Mouse (Mus musculus) induced T-regulatory cell, adult 2 months (primary cell): ENCODE results near the gene Rasgrf1.

ENCODE experiments used
- DNase-seq: peaks from one replicate; pipeline ENCODE4 v3.0.0-alpha.2; 2012; ENCODE audit warnings: low read depth

Rasgrf1 gene

GRCm38 (mm10) chr9:89909131-89910010, at the start of gene Rasgrf1:
Gene Rasgrf1 (plus strand): TSS chr9:89909908.
- DNase-seq: peak; percentile 14

GRCm38 (mm10) chr9:89860145-89860544, 49.6 kb upstream of the Rasgrf1 start:
- no peak for DNase-seq

- no peak for DNase-seq
These were observed 49.1 kb upstream of the Rasgrf1 start for GRCm38 (mm10) chr9:89860584-89860983.

GRCm38 (mm10) chr9:89867141-89867540, 42.6 kb upstream of the Rasgrf1 start:
- no peak for DNase-seq

- no peak for DNase-seq
These were observed 41.5 kb upstream of the Rasgrf1 start for GRCm38 (mm10) chr9:89868093-89868729.

GRCm38 (mm10) chr9:89869594-89869993, 40.1 kb upstream of the Rasgrf1 start:
- no peak for DNase-seq

- DNase-seq: no peak
These were observed 39.1 kb upstream of the Rasgrf1 start for GRCm38 (mm10) chr9:89870531-89871150.

GRCm38 (mm10) chr9:89872137-89872536, 37.6 kb upstream of the Rasgrf1 start:
- peak; percentile 70 for DNase-seq

GRCm38 (mm10) chr9:89874434-89874833, 35.3 kb upstream of the Rasgrf1 start:
- peak; percentile 60 for DNase-seq

- no peak for DNase-seq
These were observed 34.2 kb upstream of the Rasgrf1 start for GRCm38 (mm10) chr9:89875551-89875950.

GRCm38 (mm10) chr9:89878471-89879020, 31.2 kb upstream of the Rasgrf1 start:
- DNase-seq: no peak

GRCm38 (mm10) chr9:89879574-89879973, 30.1 kb upstream of the Rasgrf1 start:
- no peak for DNase-seq

- no peak for DNase-seq
These were observed 28.2 kb upstream of the Rasgrf1 start for GRCm38 (mm10) chr9:89881552-89881951.

GRCm38 (mm10) chr9:89882583-89882982, 27.1 kb upstream of the Rasgrf1 start:
- no peak for DNase-seq

GRCm38 (mm10) chr9:89885701-89886218, 23.9 kb upstream of the Rasgrf1 start:
- no peak for DNase-seq

GRCm38 (mm10) chr9:89891534-89892293, 18.0 kb upstream of the Rasgrf1 start:
- DNase-seq: no peak

GRCm38 (mm10) chr9:89892540-89893188, 17.0 kb upstream of the Rasgrf1 start:
- DNase-seq: no peak

GRCm38 (mm10) chr9:89900111-89900824, 9.4 kb upstream of the Rasgrf1 start:
- no peak for DNase-seq

- DNase-seq: no peak
These were observed 8.5 kb upstream of the Rasgrf1 start for GRCm38 (mm10) chr9:89901184-89901583.

- DNase-seq: no peak
These were observed 6.9 kb upstream of the Rasgrf1 start for GRCm38 (mm10) chr9:89902813-89903212.
